Mouse (Mus musculus) megakaryocyte, embryonic 14.5 days (primary cell): ENCODE data around the gene Meis3. TPM values are rescaled to one million over a fixed set of nuclear protein-coding genes. Genes with fewer than 3 reads are reported as not detected.
A peak's percentile ranks its signal among the peaks of the same experiment; 100 is the strongest.

Experiments
- H3K27me3 ChIP-seq: replicated peaks from 2 replicates; pipeline ENCODE3; 2012; ENCODE audit warnings: inconsistent platforms
- H3K36me3 ChIP-seq: replicated peaks from 2 replicates; pipeline ENCODE3; 2012; ENCODE audit warnings: low read length, inconsistent platforms, mixed read lengths
- H3K4me1 ChIP-seq: 2 replicates; pipeline ENCODE4 v1.6.1; 2012; ENCODE audit warnings: inconsistent platforms
- H3K4me3 ChIP-seq: replicated peaks from 2 replicates; pipeline ENCODE3; 2012; ENCODE audit warnings: moderate library complexity, mild to moderate bottlenecking, inconsistent platforms
- H3K9me3 ChIP-seq: 2 replicates; pipeline ENCODE4 v1.6.1; 2012; ENCODE audit warnings: inconsistent platforms
- FLI1 ChIP-seq: IDR thresholded peaks from 2 replicates; pipeline ENCODE4 v1.6.1; 2012; ENCODE audit warnings: low read length, inconsistent platforms, mixed read lengths
- GATA1 ChIP-seq: IDR thresholded peaks from 3 replicates; pipeline ENCODE4 v1.6.1; 2012; ENCODE audit warnings: mixed read lengths, low read length, inconsistent platforms, borderline replicate concordance
- polyA plus RNA-seq: library from polyadenylated mRNA; stranded (reverse); fragments of >175 nt; gene quantifications from 2 replicates; pipeline ENCODE4 v1.2.3, GENCODE M21; 2012; ENCODE audit warnings: low replicate concordance; ENCODE audit not compliant: insufficient read depth

Gene Meis3
- polyA plus RNA-seq: 1.4 TPM in 1 of 2 replicates, not detected in the other

- peak within 1 kb of the TSS; percentile 89 for H3K4me3 ChIP-seq
- peaks cover 24% of the 10 kb centered on the region for H3K4me1 ChIP-seq
- H3K36me3 ChIP-seq: no peaks in the 10 kb centered on the region
- no peaks in the 10 kb centered on the region for H3K9me3 ChIP-seq
- TF ChIP-seq GATA1 (no peak), FLI1 (no peak)
- peaks cover 91% of the 10 kb centered on the region for H3K27me3 ChIP-seq
These were observed at the start of gene Meis3 for GRCm38 (mm10) chr7:16174597-16175541. Gene Meis3, plus strand, starts transcription at chr7:16175090.

DNA sequence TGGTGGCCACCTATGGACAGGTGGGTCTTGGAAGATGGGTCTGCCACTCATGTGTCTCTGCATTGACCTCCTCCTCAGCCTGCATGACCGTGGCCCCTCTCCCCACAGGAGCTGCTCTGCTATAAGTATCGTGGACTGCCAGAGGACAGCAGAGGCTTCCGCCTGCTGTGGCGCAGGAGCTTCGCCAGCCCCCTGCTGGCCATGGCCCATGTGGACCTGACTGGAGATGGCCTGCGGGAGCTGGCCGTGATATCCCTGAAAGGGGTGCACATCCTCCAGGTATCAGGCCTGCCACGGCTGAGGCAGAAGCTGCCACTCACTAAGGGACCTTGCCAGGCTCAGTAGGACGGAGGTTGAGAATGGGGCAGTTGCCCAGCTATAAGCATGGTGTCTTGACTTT is 49.1 kb upstream of the Meis3 start:
- TF ChIP-seq GATA1: no peak
- no peak for TF ChIP-seq FLI1
- Histone ChIP-seq H3K9me3 (no peaks in the 10 kb centered on the region), H3K4me3 (no peak overlapping the region), H3K36me3 (peaks cover 42% of the 10 kb centered on the region), H3K4me1 (peaks cover 18% of the 10 kb centered on the region), H3K27me3 (peaks cover 21% of the 10 kb centered on the region)

DNA sequence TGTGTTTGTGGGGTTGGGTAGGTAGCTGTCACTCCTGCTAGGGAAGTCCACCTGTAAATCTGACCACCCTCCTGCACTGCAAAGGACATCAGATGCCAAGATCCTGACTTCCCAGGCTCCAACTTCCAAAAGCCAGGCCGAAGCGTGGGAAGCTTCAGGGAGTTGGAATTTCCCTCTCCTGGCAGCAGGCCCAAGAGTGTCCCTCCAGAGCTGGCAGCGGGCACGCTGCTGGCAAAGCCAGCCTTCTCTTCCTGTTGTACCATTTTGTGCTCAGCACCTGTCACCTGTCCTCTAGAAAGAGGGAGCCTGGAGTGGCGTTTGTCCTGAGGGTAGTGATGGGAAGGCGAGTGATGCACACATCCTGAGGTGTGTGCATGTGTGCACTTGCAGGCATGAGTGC is 46.5 kb upstream of the Meis3 start:
- peaks cover 37% of the 10 kb centered on the region for H3K36me3 ChIP-seq
- H3K4me1 ChIP-seq: peaks cover 20% of the 10 kb centered on the region

DNA sequence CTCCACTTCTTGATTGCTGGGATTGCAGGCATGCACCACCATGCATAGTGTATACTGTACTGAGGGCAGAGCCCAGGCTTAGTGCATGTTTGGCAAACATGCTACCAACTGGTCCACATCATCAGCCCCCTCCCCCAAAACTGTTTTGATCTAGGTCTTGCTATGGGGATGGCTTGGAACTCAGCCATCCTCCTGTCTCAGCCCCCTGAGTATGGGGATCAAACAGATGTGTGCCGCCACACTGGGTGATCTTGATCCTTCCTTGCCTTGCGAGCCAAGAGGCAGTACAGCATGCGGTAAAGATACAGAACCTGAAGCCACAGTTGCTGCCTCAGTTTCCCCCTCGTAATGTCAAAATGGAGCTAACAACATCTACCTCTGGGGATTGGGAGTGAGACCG is 46.0 kb upstream of the Meis3 start:
- peaks cover 51% of the 10 kb centered on the region for H3K27me3 ChIP-seq
- H3K4me3 ChIP-seq: no peak overlapping the region
- peaks cover 31% of the 10 kb centered on the region for H3K36me3 ChIP-seq
- TF ChIP-seq FLI1 (no peak), GATA1 (no peak)
- H3K9me3 ChIP-seq: no peaks in the 10 kb centered on the region
- peaks cover 20% of the 10 kb centered on the region for H3K4me1 ChIP-seq

More for the DNA sequence above, 46.5 kb upstream of the Meis3 start:
- Histone ChIP-seq H3K27me3 (peaks cover 45% of the 10 kb centered on the region), H3K9me3 (no peaks in the 10 kb centered on the region), H3K4me3 (no peak overlapping the region)
- TF ChIP-seq GATA1: no peak
- no peak for TF ChIP-seq FLI1

GRCm38 (mm10) chr7:16129421-16129845 is 45.5 kb upstream of the Meis3 start, which contains the start of gene Slc8a2:
Gene Slc8a2, plus strand, starts transcription at chr7:16129826.
- no peak for TF ChIP-seq FLI1
- TF ChIP-seq GATA1: no peak
- Histone ChIP-seq H3K4me1 (peaks cover 20% of the 10 kb centered on the region), H3K27me3 (peaks cover 56% of the 10 kb centered on the region), H3K4me3 (peak within 1 kb of the TSS; percentile 81), H3K9me3 (no peaks in the 10 kb centered on the region), H3K36me3 (peaks cover 26% of the 10 kb centered on the region)

DNA sequence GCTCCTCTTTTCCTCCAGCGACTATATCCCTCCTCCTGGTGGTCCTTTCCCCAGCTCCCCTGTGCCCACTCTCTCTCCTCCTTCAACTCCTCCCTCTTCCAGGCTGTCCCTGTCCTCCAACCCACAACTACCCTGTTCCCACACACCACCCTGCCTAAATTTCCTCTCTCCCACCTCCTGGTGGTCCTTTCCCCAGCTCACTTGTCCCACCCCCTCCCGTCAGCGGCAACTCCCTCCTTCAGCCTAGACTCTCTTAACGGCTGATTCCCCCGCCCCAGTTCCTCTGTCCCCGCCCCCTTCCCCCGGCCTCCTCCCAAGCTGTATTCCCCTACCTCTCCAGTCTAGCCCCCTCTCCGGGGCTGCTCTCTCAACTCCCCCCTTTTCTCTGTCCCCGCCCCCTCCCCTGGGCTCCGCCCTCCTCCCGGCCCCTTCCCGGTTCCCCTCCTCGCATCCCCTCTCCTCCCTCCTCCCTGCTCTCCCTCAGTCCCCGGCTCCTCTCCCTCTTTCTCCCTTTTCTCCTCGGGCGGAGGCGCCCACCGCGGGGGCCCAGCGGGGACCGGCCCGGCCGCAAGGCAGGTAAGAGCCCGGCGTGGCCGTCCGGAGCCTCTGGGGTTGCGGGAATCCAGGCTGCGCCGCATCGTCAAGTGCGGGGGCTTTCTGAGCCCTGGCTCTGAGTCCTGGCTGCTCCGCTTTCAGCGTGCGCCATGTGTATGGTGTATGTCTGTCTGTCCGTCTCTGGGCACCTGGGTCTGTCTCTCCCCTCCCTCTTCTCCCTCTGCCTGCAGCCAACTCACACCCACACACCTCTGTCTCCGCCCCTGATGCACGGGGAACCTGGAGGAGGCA is 44.8 kb upstream of the Meis3 start:
- TF ChIP-seq FLI1: no peak
- TF ChIP-seq GATA1: no peak
- no peaks in the 10 kb centered on the region for H3K9me3 ChIP-seq
- peaks cover 19% of the 10 kb centered on the region for H3K36me3 ChIP-seq
- peaks cover 20% of the 10 kb centered on the region for H3K4me1 ChIP-seq
- H3K27me3 ChIP-seq: peaks cover 63% of the 10 kb centered on the region
- H3K4me3 ChIP-seq: peak overlapping the region; percentile 81

DNA sequence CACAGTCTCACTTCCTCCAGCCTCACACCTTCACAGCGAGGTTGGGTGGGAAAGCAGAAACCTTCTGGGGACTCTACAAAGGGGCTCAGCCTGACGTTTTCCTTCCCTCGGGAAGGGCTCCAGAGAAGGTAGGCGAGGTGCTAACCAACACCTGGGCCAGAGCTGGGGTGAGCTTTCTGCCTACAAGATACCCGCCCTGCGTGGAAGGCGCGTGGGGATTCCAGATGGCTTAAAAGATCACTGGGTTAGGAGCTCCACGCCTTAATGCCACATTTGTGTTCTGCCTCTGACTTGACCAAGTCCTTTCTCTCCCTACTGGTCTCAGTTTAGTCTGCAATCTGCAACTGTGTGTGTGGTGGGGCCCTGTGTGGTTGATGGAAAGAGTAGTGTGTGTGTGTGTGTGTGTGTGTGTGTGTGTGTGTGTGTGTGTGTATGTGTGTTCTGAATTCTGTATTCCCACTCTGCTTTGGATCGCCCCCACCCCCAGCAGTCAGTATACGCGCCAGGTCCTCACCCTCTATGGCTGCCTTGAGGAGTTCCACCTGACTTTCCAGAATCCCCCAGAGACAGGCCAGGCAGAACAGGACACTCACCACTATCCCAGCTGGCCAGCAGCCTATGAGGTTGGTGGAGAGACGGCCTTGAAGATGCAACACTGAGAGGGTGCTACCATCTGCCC is 43.8 kb upstream of the Meis3 start:
- Histone ChIP-seq H3K27me3 (peaks cover 66% of the 10 kb centered on the region), H3K36me3 (peaks cover 10% of the 10 kb centered on the region), H3K4me3 (no peak overlapping the region), H3K4me1 (peaks cover 20% of the 10 kb centered on the region), H3K9me3 (no peaks in the 10 kb centered on the region)
- TF ChIP-seq FLI1: no peak
- no peak for TF ChIP-seq GATA1

DNA sequence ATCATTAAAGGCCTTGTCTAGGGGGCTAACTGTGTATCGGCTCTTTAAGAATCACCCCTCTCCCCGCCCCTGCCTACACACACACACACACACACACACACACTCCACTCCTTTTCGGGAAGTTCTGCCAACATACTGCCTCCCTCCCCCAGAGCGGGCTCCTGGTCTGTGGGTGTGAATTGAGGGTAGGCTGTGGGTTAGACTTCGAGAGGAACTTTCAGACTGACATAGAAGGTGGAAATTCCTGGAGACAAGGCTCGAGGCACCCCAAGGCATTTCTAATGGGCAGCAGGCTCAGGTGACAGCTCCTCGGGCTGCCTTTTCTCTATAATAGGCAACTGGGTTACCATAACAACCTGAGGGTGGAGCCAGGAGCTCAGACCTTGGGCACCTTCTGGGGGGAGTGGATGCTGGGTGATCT is 42.7 kb upstream of the Meis3 start:
- H3K9me3 ChIP-seq: no peaks in the 10 kb centered on the region
- TF ChIP-seq GATA1 (no peak), FLI1 (no peak)
- peaks cover 6% of the 10 kb centered on the region for H3K36me3 ChIP-seq
- peaks cover 20% of the 10 kb centered on the region for H3K4me1 ChIP-seq
- no peak overlapping the region for H3K4me3 ChIP-seq
- H3K27me3 ChIP-seq: peaks cover 68% of the 10 kb centered on the region

GRCm38 (mm10) chr7:16132926-16133325 is 42.0 kb upstream of the Meis3 start:
- Histone ChIP-seq H3K36me3 (no peaks in the 10 kb centered on the region), H3K4me1 (peaks cover 20% of the 10 kb centered on the region), H3K27me3 (peaks cover 71% of the 10 kb centered on the region), H3K9me3 (no peaks in the 10 kb centered on the region), H3K4me3 (no peak overlapping the region)
- no peak for TF ChIP-seq GATA1
- no peak for TF ChIP-seq FLI1
